Mouse (Mus musculus) fat pad, adult 2 months (tissue): ENCODE measurements at regions not wholly inside any gene's neighbourhood (a gene's known extent, or its start where the extent isn't known, plus 50 kb on each side); places are given as distances from the start of the nearest gene placed in this dataset.
"Not testable (repeated sequence)": the region's sequence is repeated elsewhere in the genome, so short reads cannot be mapped to it uniquely, and the experiment has no call there.

Experiments used
- DNase-seq: peaks from one replicate; pipeline ENCODE4 v3.0.0-alpha.2; 2011; ENCODE audit warnings: low read depth, low spot score; ENCODE audit errors: extremely low read depth

GRCm38 (mm10) chr17:47271979-47272677 is 96.6 kb upstream of the Mrps10 start:
- no peak for DNase-seq

- DNase-seq = no peak
Observed at GRCm38 (mm10) chr17:47269053-47269891, 99.4 kb upstream of the Mrps10 start.

- no peak for DNase-seq
Observed at GRCm38 (mm10) chr17:47267843-47268242, 100.8 kb upstream of the Mrps10 start.

GRCm38 (mm10) chr17:47267076-47267475 is 101.6 kb upstream of the Mrps10 start:
- DNase-seq = no peak

- no peak for DNase-seq
Observed at GRCm38 (mm10) chr17:47266335-47266734, 102.4 kb upstream of the Mrps10 start.

GRCm38 (mm10) chr17:47262986-47263385 is 105.7 kb upstream of the Mrps10 start:
- no peak for DNase-seq

- no peak for DNase-seq
Observed at GRCm38 (mm10) chr17:47262141-47262540, 106.5 kb upstream of the Mrps10 start.

GRCm38 (mm10) chr17:47260976-47261375 is 107.7 kb upstream of the Mrps10 start:
- DNase-seq = no peak

GRCm38 (mm10) chr17:47258296-47258695 is 110.4 kb upstream of the Mrps10 start:
- DNase-seq = no peak

GRCm38 (mm10) chr17:47255209-47255608 is 113.5 kb upstream of the Mrps10 start:
- no peak for DNase-seq

GRCm38 (mm10) chr17:47254026-47254425 is 114.7 kb upstream of the Mrps10 start:
- DNase-seq = no peak

GRCm38 (mm10) chr17:47250001-47250400 is 118.7 kb upstream of the Mrps10 start:
- no peak for DNase-seq

- no peak for DNase-seq
Observed at GRCm38 (mm10) chr17:47249176-47249575, 119.5 kb upstream of the Mrps10 start.

GRCm38 (mm10) chr17:47248053-47248452 is 120.6 kb upstream of the Mrps10 start:
- DNase-seq = no peak

- DNase-seq = no peak
Observed at GRCm38 (mm10) chr17:47247516-47247915, 121.2 kb upstream of the Mrps10 start.

GRCm38 (mm10) chr17:47246605-47247004 is 122.1 kb upstream of the Mrps10 start:
- DNase-seq = no peak

GRCm38 (mm10) chr17:47245635-47246034 is 123.1 kb upstream of the Mrps10 start:
- no peak for DNase-seq

- no peak for DNase-seq
Observed at GRCm38 (mm10) chr17:47239086-47239485, 129.6 kb upstream of the Mrps10 start.

GRCm38 (mm10) chr17:47237881-47238280 is 130.8 kb upstream of the Mrps10 start:
- DNase-seq = not testable (repeated sequence)

- DNase-seq = no peak
Observed at GRCm38 (mm10) chr17:47234343-47234742, 134.3 kb upstream of the Mrps10 start.

GRCm38 (mm10) chr17:47233003-47233678 is 135.5 kb upstream of the Mrps10 start:
- DNase-seq = no peak

- no peak for DNase-seq
Observed at GRCm38 (mm10) chr17:47230715-47231114, 138.0 kb upstream of the Mrps10 start.
